Mouse (Mus musculus) CD4-positive naive resting alpha-beta T cell, adult 57 days (primary cell): ENCODE results near the gene Foxp4. TPM values are rescaled to one million over a fixed set of nuclear protein-coding genes. Genes with fewer than 3 reads are reported as not detected.

Experiments used
- total RNA-seq: library from RNA; stranded (reverse); gene quantifications from one replicate; pipeline ENCODE4 v1.2.4, GENCODE M21; 2023

Foxp4 gene
- total RNA-seq = 81.1 TPM

DNA sequence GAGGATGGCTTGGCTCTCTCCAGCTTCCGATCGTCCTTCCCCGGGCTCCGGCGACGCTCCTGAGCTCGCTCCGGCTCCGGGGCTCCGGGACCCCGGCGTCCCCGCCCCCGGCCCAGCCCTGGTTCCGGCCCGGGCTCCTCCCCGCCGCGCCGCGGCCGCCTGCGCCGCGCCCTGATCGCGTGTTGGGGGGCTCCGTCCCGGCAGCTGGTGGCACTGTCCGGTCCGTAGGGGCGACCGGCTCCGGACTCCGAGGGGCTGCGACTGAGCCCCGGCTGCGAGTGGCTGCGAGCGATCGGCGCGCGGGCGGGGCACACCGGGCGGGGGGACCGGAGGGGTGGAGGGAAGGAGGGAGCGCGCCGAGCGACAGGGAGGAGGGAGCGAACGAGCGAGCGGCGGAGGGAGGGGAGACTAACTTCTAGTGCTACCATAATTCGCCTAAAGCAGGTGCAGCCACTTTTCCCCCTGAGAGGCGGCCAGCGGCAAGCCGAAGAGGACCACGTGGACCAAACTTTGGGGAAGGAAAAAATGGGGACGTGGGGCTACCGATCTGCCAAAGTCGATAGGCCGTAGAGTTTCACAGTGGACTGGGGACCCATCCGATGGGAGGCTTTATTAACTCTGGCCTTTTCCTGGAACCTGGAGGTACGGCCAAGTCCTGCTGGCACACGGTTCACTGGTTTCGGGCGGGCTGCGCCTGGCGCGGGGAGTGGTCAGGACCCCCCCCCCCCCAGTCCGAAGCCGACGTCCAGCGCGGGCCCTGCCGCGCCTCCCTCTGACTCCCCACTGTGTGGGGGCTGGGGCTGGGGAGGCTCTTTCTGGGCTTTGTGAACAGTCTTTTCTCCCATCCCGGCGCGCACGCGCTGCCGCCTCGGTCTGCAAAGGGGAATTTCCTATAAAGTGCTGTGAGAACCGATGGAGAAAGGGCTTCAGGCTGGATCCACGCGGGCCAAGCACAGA, at the start of gene Foxp4:
Gene Foxp4 (minus strand): TSS at position 263 of the 957 bp plus-strand sequence.

DNA sequence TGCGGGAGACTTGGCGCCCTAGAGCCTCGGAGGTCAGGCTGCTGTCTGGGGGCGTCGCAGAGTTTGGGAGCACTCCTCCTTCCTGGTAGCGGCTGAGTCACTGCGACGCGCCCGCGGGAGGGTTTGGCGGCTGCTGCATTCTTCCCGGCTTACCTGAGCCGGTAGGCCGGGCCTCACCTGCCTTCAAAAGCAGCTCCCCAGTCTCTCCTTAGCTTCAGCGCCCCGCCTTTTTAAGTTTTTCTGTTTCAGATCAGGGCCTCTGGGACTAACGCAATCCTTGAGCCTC, 90.0 kb downstream of the Foxp4 start, which contains the start of gene Mdfi:
Gene Mdfi (minus strand): TSS at position 210 of the 286 bp plus-strand sequence.

Other genes starting within 250 kb of the Foxp4 start
- gene Tomm6, start 236.3 kb downstream of the Foxp4 start, total RNA-seq = 129 TPM
- gene Frs3, start 235.6 kb downstream of the Foxp4 start, total RNA-seq = 1.7 TPM
- gene Gm21981, start 230.2 kb downstream of the Foxp4 start, total RNA-seq = 0.33 TPM
- not detected for gene Prickle4, start 229.9 kb downstream of the Foxp4 start, total RNA-seq
- gene Pgc, start 197.8 kb downstream of the Foxp4 start, total RNA-seq = not detected
- 36.4 TPM for gene Tfeb, start 187.6 kb downstream of the Foxp4 start, total RNA-seq
- gene Mdfi, start 90.0 kb downstream of the Foxp4 start, total RNA-seq = not detected
- not detected for gene 1700122O11Rik, start 113.6 kb upstream of the Foxp4 start, total RNA-seq
- not detected for gene 1700067P10Rik, start 164.7 kb upstream of the Foxp4 start, total RNA-seq
- not detected for gene 9830107B12Rik, start 221.6 kb upstream of the Foxp4 start, total RNA-seq
- not detected for gene A530064D06Rik, start 242.6 kb upstream of the Foxp4 start, total RNA-seq